In the genomic region with DNA sequence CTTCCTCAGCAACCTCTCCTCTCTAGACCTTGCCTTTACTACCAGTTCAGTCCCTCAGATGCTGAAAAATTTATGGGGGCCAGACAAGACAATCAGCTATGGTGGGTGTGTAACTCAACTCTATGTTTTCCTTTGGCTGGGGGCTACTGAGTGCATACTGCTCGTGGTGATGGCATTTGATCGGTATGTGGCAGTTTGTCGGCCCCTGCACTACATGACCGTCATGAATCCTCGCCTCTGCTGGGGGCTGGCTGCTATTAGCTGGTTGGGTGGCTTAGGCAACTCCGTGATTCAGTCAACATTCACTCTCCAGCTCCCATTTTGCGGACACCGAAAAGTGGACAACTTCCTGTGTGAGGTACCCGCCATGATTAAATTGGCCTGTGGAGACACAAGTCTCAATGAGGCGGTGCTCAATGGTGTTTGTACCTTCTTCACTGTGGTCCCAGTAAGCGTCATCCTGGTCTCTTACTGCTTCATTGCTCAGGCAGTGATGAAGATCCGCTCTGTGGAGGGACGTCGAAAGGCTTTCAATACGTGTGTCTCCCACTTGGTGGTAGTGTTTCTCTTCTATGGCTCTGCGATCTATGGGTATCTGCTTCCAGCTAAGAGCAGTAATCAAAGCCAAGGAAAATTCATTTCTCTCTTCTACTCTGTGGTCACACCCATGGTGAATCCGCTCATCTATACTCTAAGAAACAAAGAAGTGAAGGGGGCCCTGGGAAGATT, we compare ENCODE assay signal across 10 mouse cellular contexts. TPM values are rescaled to one million over a fixed set of nuclear protein-coding genes. Genes with fewer than 3 reads are reported as not detected.
DNase-seq lines count a peak whose midpoint lies in the region; ATAC-seq lines count a peak whose summit lies in the region.
"Had no signal": no experiment of that assay in that cellular context is flagged by ENCODE, and none has a peak within 500 bp of the region (broad histone marks: within the 10 kb centered on the region; RNA-seq: fewer than 3 reads in every experiment).

No protein-coding gene starts in this region.

- no peak overlapping the region for H3K4me3 ChIP-seq in stomach, embryonic 16.5 days (replicated peaks; ENCODE audit: low read length)

- no peaks in the 10 kb centered on the region for H3K36me3 ChIP-seq in stomach, embryonic 16.5 days (ENCODE audit: control insufficient read depth, insufficient read depth, low read length)

- no peak overlapping the region for H3K27ac ChIP-seq in stomach, embryonic 16.5 days (ENCODE audit: low read length)
- H3K27ac ChIP-seq: macrophage had no signal

- no peaks in the 10 kb centered on the region for H3K4me1 ChIP-seq in stomach, embryonic 16.5 days (ENCODE audit: control insufficient read depth, insufficient read depth, low read length)

- no peaks in the 10 kb centered on the region for H3K27me3 ChIP-seq in stomach, embryonic 16.5 days (ENCODE audit: control insufficient read depth, insufficient read depth, low read length)

- peak; percentile 56 for DNase-seq in adrenal gland, postnatal 14 days
- DNase-seq in adrenal gland, adult 18-20 months (ENCODE audit: low spot score in 2 of 2) = no peak
- DNase-seq in ovary, postnatal 14 days (ENCODE audit: low spot score) = peak; percentile 16
- no peak for DNase-seq in ovary, postnatal 36 days (ENCODE audit: low spot score)
- DNase-seq in kidney, adult 9 months = peak; percentile 44
- DNase-seq in gastrocnemius, adult 8-10 months (ENCODE audit: low spot score in 2 of 2) = no peak

- no peaks in the 10 kb centered on the region for H3K9me3 ChIP-seq in stomach, embryonic 16.5 days (replicated peaks; ENCODE audit: control insufficient read depth, low read length)

- no peak overlapping the region for H3K4me2 ChIP-seq in stomach, embryonic 16.5 days (ENCODE audit: low read depth, low read length)

- 0 out of 2 replicates have a peak, but pooled peaks have one; percentile 37 for ATAC-seq in stomach, embryonic 16.5 days (ENCODE audit: insufficient read depth, low FRiP score)
- ATAC-seq in activated CD4-positive, CD25-positive, alpha-beta regulatory T cell, adult 4 months = no peak

- H3K9ac ChIP-seq in stomach, embryonic 16.5 days (ENCODE audit: low read length) = no peak overlapping the region

- 56% methylated on average over 17 of the region's 17 CpGs for WGBS in stomach, embryonic 16.5 days

RNA-seq across cellular contexts. Expression of a gene that starts 7.7 kb away (rescaled TPM):
- total RNA-seq in adrenal gland, postnatal 14 days (2021) = 3.9 and 5.6 TPM in 2 replicates
- total RNA-seq in adrenal gland, adult 18-20 months (2021) = 10 to 100 TPM in 1 of 2 experiments, 1 to 10 TPM in 1; 2.0 to 15.0 TPM
- 1.3 and 1.6 TPM in 2 replicates for polyA plus RNA-seq in stomach, embryonic 16.5 days (2015; fragmentation: Nextera tagmentation; extraction: Ambion mirVana)
- under 1 TPM; 0.75 to 0.86 TPM for polyA plus RNA-seq in activated CD4-positive, CD25-positive, alpha-beta regulatory T cell, adult 4 months (2017; shearing (Covaris generic))
- total RNA-seq in gastrocnemius, adult 8-10 months (2022) = 1 to 10 TPM; 1.5 to 2.0 (median 1.7) TPM

RNA-seq across cellular contexts. Expression of a gene that starts 8.6 kb away (rescaled TPM):
- total RNA-seq in adrenal gland, postnatal 14 days (2021) = not detected in 2 replicates
- total RNA-seq in adrenal gland, adult 18-20 months (2021) = not detected
- polyA plus RNA-seq in stomach, embryonic 16.5 days (2015; fragmentation: Nextera tagmentation; extraction: Ambion mirVana) = not detected in 2 replicates
- not detected for polyA plus RNA-seq in activated CD4-positive, CD25-positive, alpha-beta regulatory T cell, adult 4 months (2017; shearing (Covaris generic))
- not detected for total RNA-seq in gastrocnemius, adult 8-10 months (2022)
- polyA plus RNA-seq: C2C12, macrophage had no signal

RNA-seq across cellular contexts. Expression of a gene that starts 32.9 kb away (rescaled TPM):
- total RNA-seq in adrenal gland, postnatal 14 days (2021) = 68.1 and 83.4 TPM in 2 replicates
- 10 to 100 TPM; 63.9 to 94.4 TPM for total RNA-seq in adrenal gland, adult 18-20 months (2021)
- 41.8 and 42.3 TPM in 2 replicates for polyA plus RNA-seq in stomach, embryonic 16.5 days (2015; fragmentation: Nextera tagmentation; extraction: Ambion mirVana)
- 100 to 1,000 TPM; 112 to 123 TPM for polyA plus RNA-seq in activated CD4-positive, CD25-positive, alpha-beta regulatory T cell, adult 4 months (2017; shearing (Covaris generic))
- 10 to 100 TPM; 35.2 to 54.2 (median 42.0) TPM for total RNA-seq in gastrocnemius, adult 8-10 months (2022)

RNA-seq across cellular contexts. Expression of a gene that starts 45.0 kb away (rescaled TPM):
- total RNA-seq in adrenal gland, postnatal 14 days (2021) = 15.6 and 20.1 TPM in 2 replicates
- total RNA-seq in adrenal gland, adult 18-20 months (2021) = 10 to 100 TPM; 15.1 to 25.1 TPM
- 7.2 and 7.5 TPM in 2 replicates for polyA plus RNA-seq in stomach, embryonic 16.5 days (2015; fragmentation: Nextera tagmentation; extraction: Ambion mirVana)
- 10 to 100 TPM; 10.1 to 13.0 TPM for polyA plus RNA-seq in activated CD4-positive, CD25-positive, alpha-beta regulatory T cell, adult 4 months (2017; shearing (Covaris generic))
- total RNA-seq in gastrocnemius, adult 8-10 months (2022) = 1 to 10 TPM; 6.5 to 9.3 (median 7.1) TPM

RNA-seq across cellular contexts. Expression of a gene that starts 45.1 kb away (rescaled TPM):
- 0.86 and 1.4 TPM in 2 replicates for total RNA-seq in adrenal gland, postnatal 14 days (2021)
- 1 to 10 TPM; 1.1 to 1.4 TPM for total RNA-seq in adrenal gland, adult 18-20 months (2021)
- polyA plus RNA-seq in stomach, embryonic 16.5 days (2015; fragmentation: Nextera tagmentation; extraction: Ambion mirVana) = 2.4 and 2.5 TPM in 2 replicates
- polyA plus RNA-seq in activated CD4-positive, CD25-positive, alpha-beta regulatory T cell, adult 4 months (2017; shearing (Covaris generic)) = under 1 TPM in 1 of 2 experiments, not detected in 1; 0.86 TPM
- under 1 TPM in 1 of 4 experiments, not detected in 3; 0.65 TPM for total RNA-seq in gastrocnemius, adult 8-10 months (2022)
- polyA plus RNA-seq: macrophage had no signal

Comparison
In these comparisons a context has a peak if more than half of its experiments do, and no peak if none do; other contexts are left out.
1. DNase-seq: peak in adrenal gland, postnatal 14 days (single experiment), ovary, postnatal 14 days (single experiment) and kidney, adult 9 months (single experiment); none in adrenal gland, adult 18-20 months (0 of 2), ovary, postnatal 36 days (single experiment) and gastrocnemius, adult 8-10 months (0 of 2).